Mouse (Mus musculus) erythroblast, embryonic 14.5 days (primary cell): ENCODE measurements around the gene Xpnpep1.

Experiments
- GATA1 ChIP-seq: IDR thresholded peaks from 2 replicates; pipeline ENCODE4 v1.6.1; 2012; ENCODE audit warnings: low read length, inconsistent platforms, mixed read lengths
- TAL1 ChIP-seq: IDR thresholded peaks from 3 replicates; pipeline ENCODE4 v1.6.1; 2012; ENCODE audit warnings: low read length, inconsistent platforms, mixed read lengths

DNA sequence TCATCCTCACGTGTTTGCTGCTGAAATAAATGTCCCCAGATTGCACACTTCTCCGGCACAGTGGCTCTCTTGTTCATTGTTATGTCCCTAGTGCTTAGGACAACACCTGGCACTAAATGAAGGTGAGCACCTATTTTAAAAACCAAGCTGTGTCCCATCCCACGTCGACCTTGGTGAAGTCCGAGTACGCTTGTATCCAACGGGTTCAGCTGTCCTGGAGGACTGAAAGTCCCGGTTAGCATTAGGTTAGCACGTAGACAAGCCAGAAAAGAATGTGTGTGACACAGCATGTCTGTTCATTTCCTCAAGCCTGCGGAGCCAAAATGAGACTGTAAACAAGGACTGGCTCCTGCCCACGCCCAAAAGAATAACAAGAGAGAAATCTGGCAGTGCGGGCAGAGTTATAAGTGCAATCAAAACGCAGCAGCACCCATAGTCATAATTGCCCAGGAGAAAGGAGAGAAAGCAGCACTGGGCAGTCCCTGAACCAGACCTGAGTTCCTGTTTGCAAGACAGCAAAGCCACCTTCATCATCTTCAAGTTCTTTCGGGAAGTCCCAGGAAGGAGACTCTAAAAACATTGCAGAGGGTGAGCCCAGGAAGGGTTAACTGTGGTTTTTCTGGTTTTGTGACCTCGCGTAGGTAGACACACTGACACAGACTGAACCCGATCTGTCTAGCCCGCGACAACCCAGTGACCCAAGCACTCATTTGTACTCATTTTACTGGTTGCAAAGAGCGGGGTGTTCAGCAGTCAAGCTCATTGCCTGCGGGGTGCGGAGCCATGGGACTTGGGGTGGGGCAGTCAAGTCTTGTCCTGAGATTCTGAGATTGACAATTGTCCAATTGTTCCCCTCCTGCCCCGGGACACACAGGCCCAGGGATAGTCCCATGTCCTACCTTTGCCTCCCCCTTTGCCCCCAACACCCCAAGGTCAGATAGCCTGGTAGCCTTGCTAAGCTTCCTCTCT lies at the start of gene Xpnpep1:
- TF ChIP-seq TAL1 (no peak), GATA1 (no peak)
